Mouse (Mus musculus) lung, embryonic 16.5 days (tissue): ENCODE results near the gene Ttc9b. TPM values are rescaled to one million over a fixed set of nuclear protein-coding genes. Genes with fewer than 3 reads are reported as not detected.

ENCODE experiments used
- ATAC-seq: fragments of 200-750 bp; cut with Nextera tagmentation; 2 replicates; pipeline ENCODE4 v1.8.0; 2017; ENCODE audit warnings: low read depth, mild to moderate bottlenecking, moderate library complexity
- H3K27ac ChIP-seq: fragments of 300-500 bp; sonication (generic); 2 replicates; pipeline ENCODE4 v1.5.1; 2014; ENCODE audit warnings: mild to moderate bottlenecking, control low read depth, low read length
- H3K27me3 ChIP-seq: fragments of 300-500 bp; sonication (generic); 2 replicates; pipeline ENCODE4 v1.6.1; 2014; ENCODE audit warnings: low read depth, low read length, mixed read lengths; ENCODE audit not compliant: control insufficient read depth, insufficient read depth
- H3K36me3 ChIP-seq: fragments of 300-500 bp; sonication (generic); 2 replicates; pipeline ENCODE4 v1.6.1; 2014; ENCODE audit warnings: low read length; ENCODE audit not compliant: control insufficient read depth, insufficient read depth
- H3K4me1 ChIP-seq: fragments of 300-500 bp; sonication (generic); replicated peaks from 2 replicates; pipeline ENCODE4 v1.6.1; 2014; ENCODE audit warnings: low read length, mixed read lengths; ENCODE audit not compliant: control insufficient read depth, insufficient read depth
- H3K4me2 ChIP-seq: fragments of 300-500 bp; sonication (generic); 2 replicates; pipeline ENCODE4 v1.6.1; 2014; ENCODE audit warnings: low read depth, low read length, control low read depth
- H3K4me3 ChIP-seq: fragments of 300-500 bp; sonication (generic); 2 replicates; pipeline ENCODE4 v1.5.1; 2014; ENCODE audit warnings: mild to moderate bottlenecking, low read length, control low read depth
- H3K9ac ChIP-seq: fragments of 300-500 bp; sonication (generic); 2 replicates; pipeline ENCODE4 v1.6.1; 2014; ENCODE audit warnings: low read length, control low read depth
- H3K9me3 ChIP-seq: fragments of 300-500 bp; sonication (generic); 2 replicates; pipeline ENCODE4 v1.6.1; 2016; ENCODE audit warnings: low read length; ENCODE audit not compliant: control insufficient read depth
- WGBS: fragments of 180-500 bp; shearing (Covaris S2); extraction: QIAGEN DNeasy Blood & Tissue Kit; methylation state at CpG from one replicate; pipeline ENCODE4 v1.1.7; 2014; 5-methylcytosine and 5-hydroxymethylcytosine counted together
- polyA plus RNA-seq: library from polyadenylated mRNA; unstranded; fragments of >200 nt; fragmentation: Nextera tagmentation; extraction: Ambion mirVana; gene quantifications from 2 replicates; pipeline ENCODE4 v1.2.1, GENCODE M21; 2015

Ttc9b gene
- polyA plus RNA-seq, result 0.29 and 0.40 TPM in 2 replicates

DNA sequence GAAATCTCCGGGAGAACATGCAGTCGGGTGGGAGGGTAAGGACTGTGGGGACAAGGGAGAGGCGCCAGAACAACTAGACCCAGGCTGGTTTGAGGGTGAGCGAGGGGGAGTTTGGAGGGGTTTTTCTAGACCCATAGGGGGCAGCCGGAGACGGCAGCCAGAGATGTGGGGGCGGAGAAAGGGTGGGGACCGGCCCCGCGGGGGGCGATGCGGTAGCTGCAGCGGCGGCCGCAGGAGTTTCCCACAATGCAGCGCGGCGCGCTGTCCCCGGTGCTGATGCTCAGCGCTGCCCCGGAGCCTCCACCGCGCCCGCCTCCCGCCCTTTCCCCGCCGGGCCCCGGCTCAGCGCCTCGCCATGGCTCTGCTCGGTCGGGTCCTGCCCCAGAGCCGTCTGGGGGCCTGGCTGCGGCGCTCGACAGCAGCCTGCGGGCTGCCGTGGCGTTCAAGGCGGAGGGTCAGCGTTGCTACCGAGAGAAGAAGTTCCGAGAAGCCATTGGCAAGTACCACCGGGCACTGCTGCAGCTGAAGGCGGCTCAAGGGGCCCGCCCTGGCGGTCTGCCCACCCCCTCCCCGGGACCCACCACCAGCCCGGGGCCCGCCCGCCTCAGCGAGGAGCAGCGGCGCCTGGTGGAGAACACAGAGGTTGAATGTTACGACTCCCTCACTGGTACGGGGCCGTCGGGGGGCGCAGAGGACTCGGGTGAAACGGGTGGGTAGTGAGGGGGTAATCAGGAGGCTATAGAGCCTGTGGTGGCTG lies at the start of gene Ttc9b:
Gene Ttc9b (plus strand): TSS at position 235 of the 757 bp plus-strand sequence.
- no peaks in the 10 kb centered on the region for H3K9me3 ChIP-seq
- 3% methylated on average over 51 of the region's 62 CpGs for WGBS
- H3K36me3 ChIP-seq, result no peaks in the 10 kb centered on the region; the same call in 1 of the 2 replicates
- no peak within 1 kb of the TSS for H3K27ac ChIP-seq
- H3K4me2 ChIP-seq, result peak within 1 kb of the TSS; percentile 41
- H3K27me3 ChIP-seq, result peaks cover 49% of the 10 kb centered on the region
- peak within 1 kb of the TSS; percentile 29 for H3K4me3 ChIP-seq
- H3K9ac ChIP-seq, result no peak within 1 kb of the TSS
- peaks cover 6% of the 10 kb centered on the region; the same call in 1 of the 2 replicates for H3K4me1 ChIP-seq
- ATAC-seq, result peak; percentile 59

DNA sequence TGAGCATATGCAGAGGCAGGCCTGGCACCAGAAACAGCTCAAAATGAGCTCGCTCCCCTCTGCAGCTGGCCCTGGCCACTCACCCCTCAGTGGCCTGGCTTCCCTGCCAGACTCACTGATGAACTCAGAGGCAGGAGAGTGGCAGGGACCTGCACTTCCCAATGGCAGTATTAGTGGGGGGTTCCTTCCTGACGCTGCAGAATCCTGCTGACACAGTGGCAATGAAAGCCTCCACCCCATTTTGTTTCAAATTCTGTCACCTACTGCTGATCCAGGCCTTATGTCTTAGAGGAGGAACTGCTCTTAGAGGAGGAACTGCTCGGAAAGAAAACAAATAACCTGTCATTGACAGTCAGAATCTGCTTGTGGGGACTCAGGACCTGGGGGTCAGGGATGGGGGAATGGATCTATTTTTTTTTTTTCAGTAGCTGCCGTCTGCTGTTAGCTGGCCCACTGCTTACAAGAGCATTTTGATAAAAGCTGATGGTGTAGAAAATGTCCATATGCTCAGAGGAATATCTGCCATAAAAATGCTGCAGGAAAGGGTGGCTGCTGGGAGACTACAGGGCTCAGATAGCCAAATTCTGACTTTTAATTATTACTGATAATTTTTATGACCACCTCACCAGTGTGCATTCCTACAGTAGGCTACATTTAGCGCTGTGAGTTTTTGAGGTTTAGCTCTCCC lies 48.9 kb upstream of the Ttc9b start:
- Histone ChIP-seq H3K4me1 (peaks cover 41% of the 10 kb centered on the region), H3K36me3 (peaks cover 3% of the 10 kb centered on the region; the same call in 1 of the 2 replicates), H3K9ac (no peak overlapping the region), H3K27me3 (no peaks in the 10 kb centered on the region), H3K4me2 (peak overlapping the region; percentile 13; the same call in 1 of the 2 replicates), H3K27ac (peak overlapping the region; percentile 85), H3K4me3 (no peak overlapping the region), H3K9me3 (no peaks in the 10 kb centered on the region)
- ATAC-seq, result peak; percentile 56
- 34% methylated on average over 5 of the region's 5 CpGs for WGBS

DNA sequence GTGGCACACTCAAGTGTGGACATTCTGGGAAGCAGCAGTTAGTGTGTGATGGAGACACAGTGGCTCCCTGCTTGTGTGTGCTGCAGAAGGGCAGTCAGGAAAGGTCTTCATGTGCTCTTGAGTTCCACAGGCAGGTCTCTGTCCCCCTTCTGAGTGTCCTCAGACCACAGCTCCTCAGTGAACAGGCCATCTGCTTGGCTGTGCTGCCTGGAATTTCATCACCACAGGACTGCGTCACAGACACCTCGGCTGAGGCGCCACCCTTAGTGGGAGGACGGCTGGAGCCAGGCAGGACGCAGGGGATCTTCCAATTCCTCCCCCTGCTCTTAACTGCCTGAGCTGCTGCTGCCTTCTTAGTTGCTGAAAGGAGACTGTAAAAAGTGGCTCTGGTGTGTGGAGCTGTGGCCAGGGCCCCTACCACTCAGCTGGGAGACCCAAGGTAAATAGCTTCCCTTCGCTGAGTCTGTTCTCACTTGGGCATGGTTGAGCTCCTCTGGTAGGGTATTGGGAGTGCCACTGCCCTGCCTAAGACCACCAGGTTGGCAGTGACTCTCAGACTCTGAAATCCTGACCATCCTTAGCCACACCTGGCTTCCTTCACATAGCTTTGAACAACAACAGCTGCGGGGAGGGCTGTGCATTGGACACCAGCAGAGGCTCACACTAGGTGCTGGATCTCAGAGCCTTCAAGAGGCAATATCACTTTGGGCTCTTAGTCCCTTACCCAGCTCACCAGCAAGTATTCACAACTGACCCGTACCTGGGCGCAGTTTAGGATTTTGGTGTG lies 48.0 kb upstream of the Ttc9b start:
- Histone ChIP-seq H3K4me2 (peak overlapping the region; percentile 25), H3K4me1 (peaks cover 41% of the 10 kb centered on the region), H3K4me3 (peak overlapping the region; percentile 13; the same call in 1 of the 2 replicates), H3K36me3 (peaks cover 8% of the 10 kb centered on the region; the same call in 1 of the 2 replicates), H3K9ac (peak overlapping the region; percentile 51), H3K27me3 (no peaks in the 10 kb centered on the region), H3K9me3 (no peaks in the 10 kb centered on the region), H3K27ac (peak overlapping the region; percentile 85)
- 59% methylated on average over 9 of the region's 9 CpGs for WGBS
- ATAC-seq, result peak; percentile 91

DNA sequence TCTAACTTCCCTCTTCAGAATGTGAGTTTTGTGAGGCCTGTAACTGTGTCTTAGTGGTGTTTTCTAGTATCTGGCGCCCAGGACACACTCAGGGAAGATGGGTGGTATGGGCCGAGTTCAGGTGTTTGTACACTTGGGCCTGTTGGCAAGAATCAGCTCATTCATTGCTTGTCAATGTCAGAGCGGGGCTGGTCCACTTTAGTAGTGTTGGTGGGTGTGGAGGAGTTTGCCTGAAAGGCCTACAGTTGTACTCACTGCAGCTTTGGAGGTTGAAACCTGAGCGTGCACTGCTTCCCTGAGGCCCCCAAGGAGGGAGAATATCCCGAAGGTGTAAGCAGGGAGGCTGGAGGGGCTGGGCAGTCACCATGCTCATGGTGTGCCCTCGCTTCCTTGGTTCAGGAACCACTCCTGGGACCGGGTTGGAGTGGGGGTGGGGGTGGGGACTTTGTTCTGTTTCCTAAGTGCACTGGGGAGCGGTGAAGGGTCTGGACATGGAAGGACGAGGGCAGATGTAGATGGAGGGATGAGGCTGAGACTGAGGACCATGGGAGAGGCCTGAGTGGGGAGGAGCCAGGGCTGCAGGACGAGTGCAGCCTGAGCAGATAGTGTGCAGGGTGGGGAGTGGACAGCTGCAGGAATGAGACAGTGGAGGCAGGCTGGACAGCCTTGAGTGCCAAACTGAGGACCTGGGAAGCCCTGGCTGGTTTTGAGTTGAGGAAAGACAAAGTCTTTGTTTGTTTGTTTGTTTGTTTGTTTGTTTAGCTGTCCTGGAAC lies 47.0 kb upstream of the Ttc9b start:
- peak overlapping the region; percentile 43; the same call in 1 of the 2 replicates for H3K9ac ChIP-seq
- peak overlapping the region; percentile 19; the same call in 1 of the 2 replicates for H3K27ac ChIP-seq
- H3K9me3 ChIP-seq, result no peaks in the 10 kb centered on the region
- H3K4me3 ChIP-seq, result no peak overlapping the region
- peaks cover 39% of the 10 kb centered on the region for H3K4me1 ChIP-seq
- H3K4me2 ChIP-seq, result peak overlapping the region; percentile 13
- ATAC-seq, result peak; percentile 17; the same call in 1 of the 2 replicates
- H3K36me3 ChIP-seq, result peaks cover 8% of the 10 kb centered on the region; the same call in 1 of the 2 replicates
- no peaks in the 10 kb centered on the region for H3K27me3 ChIP-seq
- 48% methylated on average over 10 of the region's 10 CpGs for WGBS

DNA sequence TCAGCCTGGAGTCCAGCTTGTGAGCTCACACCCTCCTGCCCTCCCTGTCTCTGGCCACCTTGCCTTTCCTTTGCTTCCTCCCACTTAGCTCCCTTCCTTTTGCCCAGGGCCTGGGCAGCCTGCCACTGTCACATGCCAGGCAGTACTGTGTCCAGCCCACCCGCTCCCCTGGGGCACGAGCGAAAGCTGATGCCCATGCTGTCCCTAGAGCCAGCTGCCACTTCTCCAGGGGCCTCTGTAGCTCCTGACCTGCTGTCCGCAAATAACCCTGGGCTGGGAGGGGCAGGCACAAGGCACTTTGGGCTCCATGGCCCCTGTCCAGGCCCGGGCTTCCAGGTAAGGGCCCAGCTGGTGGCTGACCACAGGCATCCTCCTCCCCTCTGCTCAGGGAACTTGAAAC lies 46.1 kb upstream of the Ttc9b start:
- H3K4me3 ChIP-seq, result no peak overlapping the region
- WGBS, result 47% methylated on average over 5 of the region's 5 CpGs
- peaks cover 8% of the 10 kb centered on the region; the same call in 1 of the 2 replicates for H3K36me3 ChIP-seq
- H3K27ac ChIP-seq, result no peak overlapping the region
- no peak overlapping the region for H3K4me2 ChIP-seq
- H3K4me1 ChIP-seq, result peaks cover 30% of the 10 kb centered on the region
- ATAC-seq, result no peak
- H3K9ac ChIP-seq, result no peak overlapping the region
- no peaks in the 10 kb centered on the region for H3K9me3 ChIP-seq
- H3K27me3 ChIP-seq, result no peaks in the 10 kb centered on the region

DNA sequence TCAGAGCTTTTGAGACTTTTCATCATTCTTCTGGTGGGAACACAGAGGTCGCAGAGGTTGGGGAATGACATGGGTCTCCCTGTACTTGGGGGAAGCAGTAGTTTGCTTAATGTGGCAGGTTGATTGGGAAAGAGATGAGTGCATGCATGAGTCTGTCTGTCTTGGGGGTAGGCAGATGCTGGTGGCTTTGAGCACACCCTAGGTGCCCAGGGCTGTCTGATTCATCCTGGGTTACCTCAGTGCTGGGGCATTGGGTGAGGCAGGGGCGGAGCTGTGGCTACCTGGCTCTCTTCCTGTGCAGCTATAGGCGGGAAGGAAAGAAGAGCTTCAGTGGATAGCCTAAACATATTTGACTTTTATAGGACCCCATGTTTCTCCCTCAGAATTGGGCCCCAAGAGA lies 45.6 kb upstream of the Ttc9b start:
- 94% methylated on average over 3 of the region's 3 CpGs for WGBS
- Histone ChIP-seq H3K4me3 (no peak overlapping the region), H3K4me2 (no peak overlapping the region), H3K27me3 (no peaks in the 10 kb centered on the region), H3K36me3 (peaks cover 8% of the 10 kb centered on the region; the same call in 1 of the 2 replicates), H3K4me1 (peaks cover 27% of the 10 kb centered on the region), H3K9me3 (no peaks in the 10 kb centered on the region), H3K27ac (no peak overlapping the region), H3K9ac (no peak overlapping the region)
- ATAC-seq, result no peak

DNA sequence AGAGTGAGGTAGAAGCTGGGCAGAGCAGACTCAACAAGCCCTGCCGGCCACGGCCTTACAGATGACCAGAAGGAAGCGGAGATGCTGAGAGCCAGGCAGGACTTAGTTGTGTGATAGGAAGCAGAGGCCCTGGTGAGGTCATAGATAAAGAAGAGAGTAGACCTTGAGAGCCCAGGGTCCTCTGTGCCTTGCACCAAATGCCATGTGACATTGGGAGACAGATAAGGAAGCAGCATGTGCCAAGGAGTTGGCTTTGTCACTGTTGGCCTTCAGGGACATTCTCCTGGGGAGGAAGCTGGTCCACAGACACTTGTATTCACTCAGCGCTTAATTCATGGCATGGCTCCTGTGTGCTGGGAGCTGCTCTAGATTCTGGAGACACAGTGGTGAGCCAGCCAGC lies 44.4 kb upstream of the Ttc9b start:
- 91% methylated on average over 4 of the region's 4 CpGs for WGBS
- Histone ChIP-seq H3K9ac (no peak overlapping the region), H3K4me1 (peaks cover 27% of the 10 kb centered on the region), H3K4me2 (no peak overlapping the region), H3K9me3 (no peaks in the 10 kb centered on the region), H3K4me3 (no peak overlapping the region), H3K27me3 (no peaks in the 10 kb centered on the region), H3K27ac (no peak overlapping the region), H3K36me3 (peaks cover 8% of the 10 kb centered on the region; the same call in 1 of the 2 replicates)
- no peak for ATAC-seq

DNA sequence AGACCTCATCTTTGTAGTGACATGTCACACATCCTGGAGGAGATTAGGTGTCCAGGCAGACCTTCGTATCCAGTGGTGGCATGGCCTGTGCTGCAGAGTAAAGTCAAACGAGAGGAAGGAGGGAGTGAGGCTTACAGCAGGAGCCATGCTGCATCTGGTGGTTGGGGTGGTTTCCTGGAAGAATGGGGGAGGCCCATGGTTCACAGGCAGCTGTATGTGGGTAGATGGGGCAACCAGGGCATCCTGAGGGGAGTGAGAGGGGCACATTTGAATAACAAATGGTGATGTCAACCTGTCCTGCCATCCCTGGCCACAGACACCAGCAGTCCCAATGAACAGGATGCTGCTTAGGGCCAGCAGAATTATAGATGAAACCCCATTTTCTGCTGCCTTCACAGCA lies 44.0 kb upstream of the Ttc9b start:
- Histone ChIP-seq H3K27ac (no peak overlapping the region), H3K4me1 (peaks cover 27% of the 10 kb centered on the region)
- WGBS, result 77% methylated on average over 2 of the region's 2 CpGs

More for the DNA sequence above, 44.0 kb upstream of the Ttc9b start:
- no peak overlapping the region for H3K9ac ChIP-seq
- ATAC-seq, result no peak
- no peak overlapping the region for H3K4me3 ChIP-seq
- H3K4me2 ChIP-seq, result no peak overlapping the region
- H3K36me3 ChIP-seq, result peaks cover 8% of the 10 kb centered on the region; the same call in 1 of the 2 replicates
- no peaks in the 10 kb centered on the region for H3K27me3 ChIP-seq
- no peaks in the 10 kb centered on the region for H3K9me3 ChIP-seq
